Mouse (Mus musculus) heart, adult 2 months (tissue): ENCODE results near the gene Olfm3.

Source experiments
- CTCF ChIP-seq: fragments of 200-600 bp; IDR thresholded peaks from 2 replicates; pipeline ENCODE4 v1.8.1; 2022; ENCODE audit warnings: antibody characterized with exemption, mild to moderate bottlenecking, moderate library complexity
- POLR2A ChIP-seq: fragments of 200-500 bp; IDR thresholded peaks from 2 replicates; pipeline ENCODE4 v1.6.1; 2011; ENCODE audit warnings: mild to moderate bottlenecking, low read depth, low read length, control low read depth; ENCODE audit not compliant: insufficient read depth

GRCm38 (mm10) chr3:115082947-115083346 is 179.1 kb downstream of the Olfm3 start:
- no peak for TF ChIP-seq POLR2A
- TF ChIP-seq CTCF: no peak
